Mouse (Mus musculus) heart, embryonic 12.5 days (tissue): ENCODE data around the gene Tpst2. TPM values are rescaled to one million over a fixed set of nuclear protein-coding genes. Genes with fewer than 3 reads are reported as not detected.

Experiments
- ATAC-seq: fragments of 200-750 bp; cut with Nextera tagmentation; 2 replicates; pipeline ENCODE4 v1.8.0; 2017; ENCODE audit warnings: moderate TSS enrichment, moderate library complexity; ENCODE audit not compliant: insufficient number of reproducible peaks, low FRiP score
- H3K27ac ChIP-seq: fragments of 300-500 bp; sonication (generic); 2 replicates; pipeline ENCODE4 v1.5.1; 2016; ENCODE audit warnings: mild to moderate bottlenecking, moderate library complexity; ENCODE audit not compliant: poor library complexity, severe bottlenecking
- H3K27me3 ChIP-seq: fragments of 300-500 bp; sonication (generic); replicated peaks from 2 replicates; pipeline ENCODE4 v1.6.1; 2016; ENCODE audit warnings: mild to moderate bottlenecking, moderate library complexity
- H3K36me3 ChIP-seq: fragments of 300-500 bp; sonication (generic); 2 replicates; pipeline ENCODE4 v1.6.1; 2016; ENCODE audit warnings: mild to moderate bottlenecking, moderate library complexity
- H3K4me1 ChIP-seq: fragments of 300-500 bp; sonication (generic); replicated peaks from 2 replicates; pipeline ENCODE4 v1.6.1; 2016; ENCODE audit warnings: mild to moderate bottlenecking
- H3K4me2 ChIP-seq: fragments of 300-500 bp; sonication (generic); 2 replicates; pipeline ENCODE4 v1.6.1; 2016; ENCODE audit warnings: mild to moderate bottlenecking, moderate library complexity
- H3K4me3 ChIP-seq: fragments of 300-500 bp; sonication (generic); 2 replicates; pipeline ENCODE4 v1.5.1; 2016; ENCODE audit warnings: mild to moderate bottlenecking
- H3K9ac ChIP-seq: fragments of 300-500 bp; sonication (generic); 2 replicates; pipeline ENCODE4 v1.6.1; 2016; ENCODE audit warnings: mild to moderate bottlenecking, moderate library complexity
- H3K9me3 ChIP-seq: fragments of 300-500 bp; sonication (generic); replicated peaks from 2 replicates; pipeline ENCODE4 v1.6.1; 2016; ENCODE audit warnings: mild to moderate bottlenecking, moderate library complexity
- WGBS: fragments of 180-500 bp; shearing (Covaris S2); methylation state at CpG from one replicate; pipeline ENCODE4 v1.1.7; 2016; 5-methylcytosine and 5-hydroxymethylcytosine counted together
- polyA plus RNA-seq: library from polyadenylated mRNA; unstranded; fragments of >200 nt; fragmentation: Nextera tagmentation; extraction: Ambion mirVana; gene quantifications from 2 replicates; pipeline ENCODE4 v1.2.1, GENCODE M21; 2016

Tpst2 gene
- polyA plus RNA-seq, 1 experiment from 2014 or later: 36.4 TPM

GRCm38 (mm10) chr5:112342463-112343204, 66.1 kb downstream of the Tpst2 start, which contains the start of the genes Srrd and Hps4:
Gene Srrd (minus strand): TSS chr5:112343040.
Gene Hps4 (plus strand): TSS chr5:112343083.
- Histone ChIP-seq H3K9ac (peak within 1 kb of the TSS; percentile 89), H3K4me2 (peak within 1 kb of the TSS; percentile 86), H3K36me3 (peaks cover 25% of the 10 kb centered on the region), H3K9me3 (no peaks in the 10 kb centered on the region), H3K4me1 (peaks cover 12% of the 10 kb centered on the region), H3K27me3 (no peaks in the 10 kb centered on the region), H3K27ac (no peak within 1 kb of the TSS), H3K4me3 (peak within 1 kb of the TSS; percentile 92)
- peak; percentile 81 for ATAC-seq
- WGBS: 2% methylated on average over 64 of the region's 64 CpGs

- H3K27me3 ChIP-seq: no peaks in the 10 kb centered on the region
- H3K4me3 ChIP-seq: peak overlapping the region; percentile 92
- ATAC-seq: peak; percentile 71
- H3K9ac ChIP-seq: peak overlapping the region; percentile 89
- WGBS: 0% methylated on average over 24 of the region's 24 CpGs
- no peaks in the 10 kb centered on the region for H3K9me3 ChIP-seq
- H3K27ac ChIP-seq: no peak overlapping the region
- H3K36me3 ChIP-seq: peaks cover 23% of the 10 kb centered on the region
- H3K4me1 ChIP-seq: peaks cover 12% of the 10 kb centered on the region
- H3K4me2 ChIP-seq: peak overlapping the region; percentile 86
Measured at GRCm38 (mm10) chr5:112343205-112343595, 66.7 kb downstream of the Tpst2 start.

GRCm38 (mm10) chr5:112344092-112344960, 67.8 kb downstream of the Tpst2 start:
- Histone ChIP-seq H3K4me3 (no peak overlapping the region), H3K27me3 (no peaks in the 10 kb centered on the region), H3K9ac (no peak overlapping the region), H3K36me3 (peaks cover 22% of the 10 kb centered on the region), H3K27ac (no peak overlapping the region), H3K9me3 (no peaks in the 10 kb centered on the region), H3K4me1 (peaks cover 12% of the 10 kb centered on the region), H3K4me2 (no peak overlapping the region)
- 84% methylated on average over 6 of the region's 6 CpGs for WGBS
- ATAC-seq: no peak

GRCm38 (mm10) chr5:112346211-112346965, 69.9 kb downstream of the Tpst2 start:
- Histone ChIP-seq H3K4me3 (no peak overlapping the region), H3K9me3 (no peaks in the 10 kb centered on the region), H3K9ac (no peak overlapping the region), H3K4me1 (peaks cover 12% of the 10 kb centered on the region), H3K27me3 (no peaks in the 10 kb centered on the region), H3K36me3 (peaks cover 37% of the 10 kb centered on the region), H3K4me2 (no peak overlapping the region), H3K27ac (no peak overlapping the region)
- WGBS: 79% methylated on average over 16 of the region's 16 CpGs
- no peak for ATAC-seq

GRCm38 (mm10) chr5:112349169-112349568, 72.7 kb downstream of the Tpst2 start:
- peaks cover 53% of the 10 kb centered on the region for H3K36me3 ChIP-seq
- 92% methylated on average over 8 of the region's 8 CpGs for WGBS
- H3K4me2 ChIP-seq: no peak overlapping the region

GRCm38 (mm10) chr5:112355493-112355892, 79.0 kb downstream of the Tpst2 start:
- Histone ChIP-seq H3K36me3 (peaks cover 55% of the 10 kb centered on the region), H3K9me3 (no peaks in the 10 kb centered on the region), H3K4me1 (peaks cover 20% of the 10 kb centered on the region), H3K27me3 (peaks cover 47% of the 10 kb centered on the region), H3K4me2 (no peak overlapping the region), H3K27ac (no peak overlapping the region), H3K4me3 (no peak overlapping the region), H3K9ac (no peak overlapping the region)
- no peak for ATAC-seq
- 81% methylated on average over 6 of the region's 6 CpGs for WGBS

More at GRCm38 (mm10) chr5:112349169-112349568, 72.7 kb downstream of the Tpst2 start:
- no peak overlapping the region for H3K4me3 ChIP-seq
- H3K27me3 ChIP-seq: 0 out of 2 replicates have a peak, but pooled peaks cover 3% of the 10 kb centered on the region
- H3K9ac ChIP-seq: no peak overlapping the region
- H3K9me3 ChIP-seq: no peaks in the 10 kb centered on the region
- ATAC-seq: no peak
- no peaks in the 10 kb centered on the region for H3K4me1 ChIP-seq
- H3K27ac ChIP-seq: no peak overlapping the region

- no peaks in the 10 kb centered on the region for H3K9me3 ChIP-seq
- H3K27ac ChIP-seq: no peak within 1 kb of the TSS
- WGBS: 57% methylated on average over 13 of the region's 13 CpGs
- peaks cover 51% of the 10 kb centered on the region for H3K36me3 ChIP-seq
- H3K4me1 ChIP-seq: peaks cover 20% of the 10 kb centered on the region
- ATAC-seq: 0 out of 2 replicates have a peak, but pooled peaks have one; percentile 36
- H3K9ac ChIP-seq: no peak within 1 kb of the TSS
- H3K4me3 ChIP-seq: no peak within 1 kb of the TSS
- no peak within 1 kb of the TSS for H3K4me2 ChIP-seq
- H3K27me3 ChIP-seq: peaks cover 47% of the 10 kb centered on the region
Measured at GRCm38 (mm10) chr5:112355910-112356309, 79.4 kb downstream of the Tpst2 start, which contains the start of gene Gm6583. Gene Gm6583 (minus strand): TSS chr5:112356033.

- ATAC-seq: no peak
- WGBS: 73% methylated on average over 9 of the region's 9 CpGs
- Histone ChIP-seq H3K9me3 (no peaks in the 10 kb centered on the region), H3K9ac (no peak overlapping the region), H3K4me3 (no peak overlapping the region), H3K27ac (no peak overlapping the region), H3K4me2 (no peak overlapping the region), H3K36me3 (peaks cover 47% of the 10 kb centered on the region), H3K27me3 (peaks cover 47% of the 10 kb centered on the region), H3K4me1 (peaks cover 20% of the 10 kb centered on the region)
Measured at GRCm38 (mm10) chr5:112356322-112356721, 79.8 kb downstream of the Tpst2 start.

- Histone ChIP-seq H3K9me3 (no peaks in the 10 kb centered on the region), H3K4me1 (peaks cover 20% of the 10 kb centered on the region), H3K4me3 (no peak overlapping the region), H3K36me3 (peaks cover 50% of the 10 kb centered on the region), H3K4me2 (0 out of 2 replicates have a peak overlapping the region, but pooled peaks have one; percentile 3), H3K27ac (no peak overlapping the region), H3K27me3 (peaks cover 40% of the 10 kb centered on the region), H3K9ac (no peak overlapping the region)
- no peak for ATAC-seq
- 46% methylated on average over 4 of the region's 4 CpGs for WGBS
Measured at GRCm38 (mm10) chr5:112359520-112359919, 83.0 kb downstream of the Tpst2 start.

GRCm38 (mm10) chr5:112360077-112360476, 83.6 kb downstream of the Tpst2 start:
- ATAC-seq: no peak
- Histone ChIP-seq H3K4me3 (no peak overlapping the region), H3K9me3 (no peaks in the 10 kb centered on the region), H3K9ac (no peak overlapping the region), H3K4me2 (no peak overlapping the region), H3K27me3 (peaks cover 35% of the 10 kb centered on the region), H3K4me1 (peaks cover 20% of the 10 kb centered on the region), H3K36me3 (peaks cover 51% of the 10 kb centered on the region), H3K27ac (no peak overlapping the region)
- 84% methylated on average over 3 of the region's 3 CpGs for WGBS
